ENCODE assay signal across 36 mouse cellular contexts in the genomic region with DNA sequence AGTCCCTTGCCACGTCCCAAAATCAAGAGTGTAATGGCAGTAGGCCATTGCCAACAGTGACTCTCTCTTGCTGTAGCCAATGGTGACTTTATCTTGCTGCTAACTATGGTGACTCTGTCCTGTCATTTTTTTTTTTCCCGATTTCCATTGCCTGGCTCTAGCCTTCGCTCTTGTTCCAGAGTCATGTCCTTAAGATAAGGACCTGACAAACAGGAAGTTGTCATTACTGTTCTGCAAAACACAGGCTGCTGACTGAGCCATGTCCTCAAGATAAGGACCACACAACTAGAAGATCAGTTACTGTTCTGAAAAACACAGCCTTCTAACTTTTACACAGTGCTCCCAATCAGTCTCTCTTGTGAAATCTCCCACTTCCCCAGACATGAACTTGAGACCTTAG. TPM values are rescaled to one million over a fixed set of nuclear protein-coding genes. Genes with fewer than 3 reads are reported as not detected.
DNase-seq lines count a peak whose midpoint lies in the region; ATAC-seq and TF ChIP-seq lines count a peak whose summit lies in the region.
"Had no signal": no experiment of that assay in that cellular context is flagged by ENCODE, and none has a peak within 500 bp of the region (broad histone marks: within the 10 kb centered on the region; RNA-seq: fewer than 3 reads in every experiment).

No protein-coding gene starts in this region.

- H3K36me3 ChIP-seq in heart, embryonic 10.5 days: no peaks in the 10 kb centered on the region
- H3K36me3 ChIP-seq in liver, postnatal 0 days (replicated peaks; ENCODE audit: insufficient read depth, low read length): no peaks in the 10 kb centered on the region
- peaks cover 19% of the 10 kb centered on the region for H3K36me3 ChIP-seq in intestine, postnatal 0 days (ENCODE audit: control insufficient read depth, insufficient read depth)
- H3K36me3 ChIP-seq in small intestine, adult 2 months (ENCODE audit: control insufficient read depth, insufficient read depth, low read length): peaks cover 24% of the 10 kb centered on the region
- H3K36me3 ChIP-seq: heart, embryonic 12.5 days; hindbrain, embryonic 10.5 days; neural tube, embryonic 13.5 days had no signal

- DNase-seq in heart, adult 9 months (ENCODE audit: low spot score in 2 of 2): peak; percentile 21 to 39
- no peak for DNase-seq in heart, embryonic 10.5 days (ENCODE audit: low spot score)
- DNase-seq in liver, postnatal 0 days: no peak
- no peak for DNase-seq in liver
- no peak for DNase-seq in embryo, embryonic 11 days
- no peak for DNase-seq in urinary bladder, postnatal 25 days (ENCODE audit: low spot score)
- DNase-seq: adrenal gland, adult 8-10 months; cerebellum, adult 2 months; cerebellum, postnatal 36 days; kidney, postnatal 25 days; left cerebral cortex, postnatal 4 days; lung, adult 18-20 months; lung, postnatal 4 days; right cerebral cortex, postnatal 4 days; thymus, adult 2 months; thymus, postnatal 36 days had no signal

- no peak overlapping the region for H3K4me3 ChIP-seq in heart, embryonic 10.5 days
- no peak overlapping the region for H3K4me3 ChIP-seq in liver, postnatal 0 days (ENCODE audit: low read depth, low read length)
- no peak overlapping the region for H3K4me3 ChIP-seq in intestine, postnatal 0 days (ENCODE audit: low read depth, low read length)
- no peak overlapping the region for H3K4me3 ChIP-seq in small intestine, adult 2 months (ENCODE audit: low read depth, low read length)
- H3K4me3 ChIP-seq: erythroblast, embryonic 14.5 days; heart, embryonic 12.5 days; hindbrain, embryonic 10.5 days; left cerebral cortex, adult 2 months; myocyte; neural tube, embryonic 13.5 days had no signal

- WGBS in heart, embryonic 10.5 days: 37% methylated on average over 3 of the region's 3 CpGs
- WGBS in liver, postnatal 0 days (ENCODE audit: insufficient replicate concordance): 32% methylated on average over 3 of the region's 3 CpGs
- WGBS in intestine, postnatal 0 days: 27% methylated on average over 3 of the region's 3 CpGs
- WGBS in small intestine, adult 2 months: 13% methylated on average over 3 of the region's 3 CpGs

- no peaks in the 10 kb centered on the region for H3K9me3 ChIP-seq in heart, embryonic 10.5 days
- H3K9me3 ChIP-seq in liver, postnatal 0 days (ENCODE audit: low read length): no peaks in the 10 kb centered on the region; the same call in 1 of the 2 replicates
- no peaks in the 10 kb centered on the region for H3K9me3 ChIP-seq in intestine, postnatal 0 days (ENCODE audit: control insufficient read depth)

- no peak overlapping the region for H3K9ac ChIP-seq in liver, postnatal 0 days (replicated peaks)
- H3K9ac ChIP-seq in intestine, postnatal 0 days (ENCODE audit: low read depth, low read length): no peak overlapping the region
- H3K9ac ChIP-seq: heart, embryonic 12.5 days; neural tube, embryonic 13.5 days had no signal

- H3K4me2 ChIP-seq in liver, postnatal 0 days (ENCODE audit: low read depth, low read length): no peak overlapping the region
- no peak overlapping the region; the same call in 1 of the 2 replicates for H3K4me2 ChIP-seq in intestine, postnatal 0 days (replicated peaks; ENCODE audit: low read depth)
- H3K4me2 ChIP-seq: heart, embryonic 12.5 days; midbrain, embryonic 11.5 days; neural tube, embryonic 13.5 days had no signal

- H3K27ac ChIP-seq in heart, embryonic 10.5 days: no peak overlapping the region
- H3K27ac ChIP-seq in liver, postnatal 0 days (ENCODE audit: low read depth): no peak overlapping the region
- H3K27ac ChIP-seq in intestine, postnatal 0 days (ENCODE audit: low read depth, low read length): peak overlapping the region; percentile 94
- H3K27ac ChIP-seq in small intestine, adult 2 months (ENCODE audit: insufficient read depth, low read depth, low read length): peak overlapping the region; percentile 84
- H3K27ac ChIP-seq: hindbrain, embryonic 10.5 days; left cerebral cortex, adult 2 months; neural tube, embryonic 13.5 days had no signal

- TF ChIP-seq POLR2A in small intestine, adult 2 months (IDR thresholded peaks at IDR 0.05; ENCODE audit: low read depth, low read length): no peak

- H3K27me3 ChIP-seq in heart, embryonic 10.5 days (ENCODE audit: insufficient read depth, poor library complexity, severe bottlenecking): peaks cover 19% of the 10 kb centered on the region; the same call in 1 of the 2 replicates
- no peaks in the 10 kb centered on the region for H3K27me3 ChIP-seq in liver, postnatal 0 days (ENCODE audit: insufficient read depth, low read length)
- no peaks in the 10 kb centered on the region for H3K27me3 ChIP-seq in intestine, postnatal 0 days (replicated peaks; ENCODE audit: control insufficient read depth, insufficient read depth, low read length)
- H3K27me3 ChIP-seq in small intestine, adult 2 months (ENCODE audit: control insufficient read depth, insufficient read depth, low read length): no peaks in the 10 kb centered on the region
- H3K27me3 ChIP-seq: neural tube, embryonic 13.5 days had no signal

- H3K4me1 ChIP-seq in heart, embryonic 10.5 days: peaks cover 9% of the 10 kb centered on the region; the same call in 1 of the 2 replicates
- H3K4me1 ChIP-seq in liver, postnatal 0 days (ENCODE audit: insufficient read depth): no peaks in the 10 kb centered on the region; the same call in 1 of the 2 replicates
- peaks cover 9% of the 10 kb centered on the region; the same call in 1 of the 2 replicates for H3K4me1 ChIP-seq in intestine, postnatal 0 days (replicated peaks; ENCODE audit: control insufficient read depth, insufficient read depth, low read length)
- peaks cover 18% of the 10 kb centered on the region; the same call in 1 of the 2 replicates for H3K4me1 ChIP-seq in small intestine, adult 2 months (ENCODE audit: control insufficient read depth, insufficient read depth, insufficient read length, low read length)
- H3K4me1 ChIP-seq: hindbrain, embryonic 10.5 days; neural tube, embryonic 13.5 days had no signal

- no peak for TF ChIP-seq CTCF in liver, postnatal 0 days (IDR thresholded peaks at IDR 0.05; ENCODE audit: low read depth)
- TF ChIP-seq CTCF in intestine, postnatal 0 days (IDR thresholded peaks at IDR 0.05; ENCODE audit: low read depth): no peak
- TF ChIP-seq CTCF in small intestine, adult 2 months (IDR thresholded peaks at IDR 0.05; ENCODE audit: extremely low read depth, insufficient read length, insufficient replicate concordance, low read depth, low read length): no peak

- peak; percentile 45; the same call in 1 of the 2 replicates for ATAC-seq in liver, postnatal 0 days
- peak; percentile 73 for ATAC-seq in intestine, postnatal 0 days
- ATAC-seq: CD4-positive, CD25-positive, alpha-beta regulatory T cell, adult 4 months; forebrain, embryonic 16.5 days; hindbrain, embryonic 16.5 days; lung, postnatal 0 days had no signal

- peak; percentile 69 for TF ChIP-seq EP300 in liver, postnatal 0 days (IDR thresholded peaks at IDR 0.05; ENCODE audit: low read depth)

RNA-seq across cellular contexts. Expression of a gene that starts 4.0 kb away (rescaled TPM):
- polyA plus RNA-seq in heart, embryonic 10.5 days (2016; fragmentation: Nextera tagmentation; extraction: Ambion mirVana): 0.20 TPM in 1 of 2 replicates, not detected in the other
- polyA plus RNA-seq in liver, postnatal 0 days (2015; fragmentation: Nextera tagmentation; extraction: Ambion mirVana): not detected in 2 replicates
- polyA plus RNA-seq in intestine, postnatal 0 days (2015; fragmentation: Nextera tagmentation; extraction: Ambion mirVana): 854 and 883 TPM in 2 replicates
- 103 and 341 TPM in 2 replicates for polyA plus RNA-seq in small intestine, adult 2 months (2012; rRNA removed)
- polyA plus RNA-seq: CD4-positive, CD25-positive, alpha-beta regulatory T cell, adult 4 months; cerebellum, adult 2 months; erythroblast, embryonic 14.5 days; forebrain, embryonic 11.5 days; forebrain, embryonic 16.5 days; heart, embryonic 12.5 days; hindbrain, embryonic 10.5 days; hindbrain, embryonic 16.5 days; kidney, embryonic 14.5 days; lung, postnatal 0 days; midbrain, embryonic 11.5 days; midbrain, postnatal 0 days; neural tube, embryonic 13.5 days had no signal

RNA-seq across cellular contexts. Expression of a gene that starts 21.4 kb away (rescaled TPM):
- 27.2 and 39.6 TPM in 2 replicates for polyA plus RNA-seq in heart, embryonic 10.5 days (2016; fragmentation: Nextera tagmentation; extraction: Ambion mirVana)
- 11.6 and 12.4 TPM in 2 replicates for polyA plus RNA-seq in liver, postnatal 0 days (2015; fragmentation: Nextera tagmentation; extraction: Ambion mirVana)
- 11.0 and 12.4 TPM in 2 replicates for polyA plus RNA-seq in intestine, postnatal 0 days (2015; fragmentation: Nextera tagmentation; extraction: Ambion mirVana)
- 2.5 and 3.2 TPM in 2 replicates for polyA plus RNA-seq in small intestine, adult 2 months (2012; rRNA removed)

RNA-seq across cellular contexts. Expression of a gene that starts 22.6 kb away (rescaled TPM):
- not detected in 2 replicates for polyA plus RNA-seq in heart, embryonic 10.5 days (2016; fragmentation: Nextera tagmentation; extraction: Ambion mirVana)
- polyA plus RNA-seq in liver, postnatal 0 days (2015; fragmentation: Nextera tagmentation; extraction: Ambion mirVana): not detected in 2 replicates
- 0.34 and 0.44 TPM in 2 replicates for polyA plus RNA-seq in intestine, postnatal 0 days (2015; fragmentation: Nextera tagmentation; extraction: Ambion mirVana)
- 0.20 and 1.9 TPM in 2 replicates for polyA plus RNA-seq in small intestine, adult 2 months (2012; rRNA removed)
- polyA plus RNA-seq: embryonic facial prominence, embryonic 14.5 days; erythroblast, embryonic 14.5 days; forebrain, embryonic 11.5 days; heart, embryonic 12.5 days; heart, postnatal 0 days; hindbrain, embryonic 10.5 days; hindbrain, embryonic 16.5 days; kidney, embryonic 14.5 days; limb, embryonic 14.5 days; midbrain, embryonic 11.5 days; myocyte; neural tube, embryonic 13.5 days; thymus, adult 2 months had no signal

RNA-seq across cellular contexts. Expression of a gene that starts 33.5 kb away (rescaled TPM):
- polyA plus RNA-seq in heart, embryonic 10.5 days (2016; fragmentation: Nextera tagmentation; extraction: Ambion mirVana): 0.19 and 0.30 TPM in 2 replicates
- not detected in 2 replicates for polyA plus RNA-seq in liver, postnatal 0 days (2015; fragmentation: Nextera tagmentation; extraction: Ambion mirVana)
- polyA plus RNA-seq in intestine, postnatal 0 days (2015; fragmentation: Nextera tagmentation; extraction: Ambion mirVana): not detected in 2 replicates
- 0.86 and 1.1 TPM in 2 replicates for polyA plus RNA-seq in small intestine, adult 2 months (2012; rRNA removed)
- polyA plus RNA-seq: CD4-positive, CD25-positive, alpha-beta regulatory T cell, adult 4 months; erythroblast, embryonic 14.5 days; heart, embryonic 12.5 days; hindbrain, embryonic 10.5 days; intestine, embryonic 14.5 days; kidney, embryonic 14.5 days; neural tube, embryonic 13.5 days had no signal

RNA-seq across cellular contexts. Expression of a gene that starts 47.4 kb away (rescaled TPM):
- polyA plus RNA-seq in heart, embryonic 10.5 days (2016; fragmentation: Nextera tagmentation; extraction: Ambion mirVana): not detected in 2 replicates
- polyA plus RNA-seq in liver, postnatal 0 days (2015; fragmentation: Nextera tagmentation; extraction: Ambion mirVana): not detected in 2 replicates
- polyA plus RNA-seq in intestine, postnatal 0 days (2015; fragmentation: Nextera tagmentation; extraction: Ambion mirVana): 30.9 and 31.8 TPM in 2 replicates
- polyA plus RNA-seq in small intestine, adult 2 months (2012; rRNA removed): 30.4 and 79.4 TPM in 2 replicates
- polyA plus RNA-seq: CD4-positive, CD25-positive, alpha-beta regulatory T cell, adult 4 months; cerebellum, adult 2 months; embryonic facial prominence, embryonic 14.5 days; erythroblast, embryonic 14.5 days; forebrain, embryonic 11.5 days; forebrain, embryonic 16.5 days; heart, embryonic 12.5 days; heart, postnatal 0 days; hindbrain, embryonic 10.5 days; hindbrain, embryonic 16.5 days; kidney, embryonic 14.5 days; lung, postnatal 0 days; midbrain, embryonic 11.5 days; midbrain, postnatal 0 days; neural tube, embryonic 13.5 days had no signal

Comparison
In these comparisons a context has a peak if more than half of its experiments do, and no peak if none do; other contexts are left out.
1. DNase-seq: peak in heart, adult 9 months (2 of 2); none in heart, embryonic 10.5 days (single experiment), liver, postnatal 0 days (single experiment), liver (single experiment), embryo, embryonic 11 days (single experiment) and urinary bladder, postnatal 25 days (single experiment).
2. H3K27ac ChIP-seq: peak in intestine, postnatal 0 days (single experiment) and small intestine, adult 2 months (single experiment); none in heart, embryonic 10.5 days (single experiment) and liver, postnatal 0 days (single experiment).
3. RNA of a gene that starts 4.0 kb away (polyA plus RNA-seq): 854 to 883 TPM in intestine, postnatal 0 days and 103 to 341 TPM in small intestine, adult 2 months; 0.20 TPM in heart, embryonic 10.5 days and not detected in liver, postnatal 0 days; every median in the first group is over 10 times any median in the second.